Comparison of ENCODE assay signal across 8 mouse cellular contexts in the genomic region with DNA sequence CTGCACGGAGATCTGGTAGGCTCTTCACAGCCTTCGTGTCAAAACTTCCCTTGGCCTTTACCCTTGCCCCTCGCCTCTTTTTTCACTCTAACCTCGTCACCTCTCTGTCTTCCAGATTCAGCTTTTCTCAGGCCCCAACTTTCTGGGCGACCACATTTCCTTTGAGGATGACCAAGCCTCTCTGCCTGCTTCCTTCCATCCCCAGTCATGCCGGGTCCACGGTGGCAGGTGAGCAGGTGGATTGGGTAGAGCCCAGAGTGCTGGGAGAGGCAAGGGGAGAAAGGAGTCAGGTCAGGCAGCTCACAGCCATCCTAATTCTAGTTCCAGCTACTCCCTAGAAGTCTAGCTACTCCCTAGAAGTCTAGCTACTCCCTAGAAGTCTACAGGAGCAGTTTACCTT. TPM values are rescaled to one million over a fixed set of nuclear protein-coding genes. Genes with fewer than 3 reads are reported as not detected.
DNase-seq lines count a peak whose midpoint lies in the region; ATAC-seq lines count a peak whose summit lies in the region.

No protein-coding gene starts in this region.

- H3K4me2 ChIP-seq in neural tube, embryonic 11.5 days (ENCODE audit: low read depth): peak overlapping the region; percentile 83
- H3K4me2 ChIP-seq in limb, embryonic 12.5 days: peak overlapping the region; percentile 86
- peak overlapping the region; percentile 75 for H3K4me2 ChIP-seq in stomach, embryonic 14.5 days (replicated peaks; ENCODE audit: low read depth, low read length)

- no peak for DNase-seq in neural tube, embryonic 11.5 days (ENCODE audit: low spot score)
- DNase-seq in neural tube, embryonic 10.5 days (ENCODE audit: extremely low spot score, low spot score): no peak
- DNase-seq in ovary, postnatal 36 days (ENCODE audit: low spot score): no peak
- no peak for DNase-seq in layer of hippocampus, postnatal 10 days (ENCODE audit: low spot score in 2 of 2)

- 13% methylated on average over 7 of the region's 7 CpGs for WGBS in neural tube, embryonic 11.5 days
- WGBS in limb, embryonic 12.5 days: 12% methylated on average over 7 of the region's 7 CpGs
- 6% methylated on average over 7 of the region's 7 CpGs for WGBS in stomach, embryonic 14.5 days

- peaks cover 14% of the 10 kb centered on the region for H3K4me1 ChIP-seq in erythroblast, embryonic 14.5 days (ENCODE audit: control insufficient read depth)
- no peaks in the 10 kb centered on the region; the same call in 1 of the 2 replicates for H3K4me1 ChIP-seq in neural tube, embryonic 11.5 days (ENCODE audit: control insufficient read depth, insufficient read depth, low read length)
- H3K4me1 ChIP-seq in limb, embryonic 12.5 days (replicated peaks): peaks cover 12% of the 10 kb centered on the region
- H3K4me1 ChIP-seq in stomach, embryonic 14.5 days (ENCODE audit: control insufficient read depth, insufficient read depth, low read length): 0 out of 2 replicates have a peak, but pooled peaks cover 7% of the 10 kb centered on the region

- no peaks in the 10 kb centered on the region for H3K9me3 ChIP-seq in erythroblast, embryonic 14.5 days (ENCODE audit: control insufficient read depth, low read length)
- H3K9me3 ChIP-seq in neural tube, embryonic 11.5 days (ENCODE audit: control insufficient read depth, low read length): no peaks in the 10 kb centered on the region
- no peaks in the 10 kb centered on the region for H3K9me3 ChIP-seq in limb, embryonic 12.5 days
- no peaks in the 10 kb centered on the region for H3K9me3 ChIP-seq in stomach, embryonic 14.5 days (ENCODE audit: control insufficient read depth, low read depth, low read length)

- H3K36me3 ChIP-seq in erythroblast, embryonic 14.5 days (ENCODE audit: control insufficient read depth): no peaks in the 10 kb centered on the region
- H3K36me3 ChIP-seq in neural tube, embryonic 11.5 days (ENCODE audit: control insufficient read depth, insufficient read depth, low read length): no peaks in the 10 kb centered on the region
- no peaks in the 10 kb centered on the region for H3K36me3 ChIP-seq in limb, embryonic 12.5 days
- H3K36me3 ChIP-seq in stomach, embryonic 14.5 days (ENCODE audit: control insufficient read depth, insufficient read depth, low read length): no peaks in the 10 kb centered on the region

- no peak overlapping the region for H3K9ac ChIP-seq in neural tube, embryonic 11.5 days (ENCODE audit: low read length)
- 0 out of 2 replicates have a peak overlapping the region, but pooled peaks have one; percentile 27 for H3K9ac ChIP-seq in limb, embryonic 12.5 days (replicated peaks)
- H3K9ac ChIP-seq in stomach, embryonic 14.5 days (replicated peaks; ENCODE audit: low read depth, low read length): no peak overlapping the region

- peaks cover 21% of the 10 kb centered on the region for H3K27me3 ChIP-seq in erythroblast, embryonic 14.5 days (ENCODE audit: control insufficient read depth)
- 0 out of 2 replicates have a peak, but pooled peaks cover 3% of the 10 kb centered on the region for H3K27me3 ChIP-seq in neural tube, embryonic 11.5 days (ENCODE audit: control insufficient read depth, insufficient read depth, low read length)
- H3K27me3 ChIP-seq in limb, embryonic 12.5 days: peaks cover 27% of the 10 kb centered on the region
- no peaks in the 10 kb centered on the region for H3K27me3 ChIP-seq in stomach, embryonic 14.5 days (ENCODE audit: control insufficient read depth, insufficient read depth, low read length)

- peak overlapping the region; percentile 56 for H3K4me3 ChIP-seq in erythroblast, embryonic 14.5 days (replicated peaks)
- peak overlapping the region; percentile 42; the same call in 1 of the 2 replicates for H3K4me3 ChIP-seq in neural tube, embryonic 11.5 days (ENCODE audit: low read depth, low read length)
- H3K4me3 ChIP-seq in limb, embryonic 12.5 days (replicated peaks): peak overlapping the region; percentile 50
- peak overlapping the region; percentile 33 for H3K4me3 ChIP-seq in stomach, embryonic 14.5 days (ENCODE audit: low read depth, low read length)

- H3K27ac ChIP-seq in neural tube, embryonic 11.5 days (ENCODE audit: low read depth, low read length): no peak overlapping the region
- H3K27ac ChIP-seq in limb, embryonic 12.5 days: no peak overlapping the region
- H3K27ac ChIP-seq in stomach, embryonic 14.5 days (ENCODE audit: low read length): no peak overlapping the region

- ATAC-seq in erythroblast, adult 5-6 weeks (replicated peaks; ENCODE audit: low FRiP score, poor library complexity, severe bottlenecking): no peak
- ATAC-seq in neural tube, embryonic 11.5 days (ENCODE audit: insufficient read depth, low FRiP score, low TSS enrichment): no peak
- no peak for ATAC-seq in limb, embryonic 12.5 days (ENCODE audit: insufficient number of reproducible peaks, insufficient read depth, low FRiP score, low TSS enrichment, low read depth)
- no peak for ATAC-seq in stomach, embryonic 14.5 days (ENCODE audit: insufficient number of reproducible peaks, insufficient read depth, low FRiP score, low read depth)

RNA-seq across cellular contexts. Expression of a gene that starts 12.4 kb away (rescaled TPM):
- polyA plus RNA-seq in erythroblast, embryonic 14.5 days (2012): 0.24 and 0.41 TPM in 2 replicates
- 324 and 347 TPM in 2 replicates for total RNA-seq in erythroblast, adult 5-6 weeks (2015; ENCODE audit: low replicate concordance)
- 146 and 324 TPM in 2 replicates for total RNA-seq in erythroblast, adult 5-6 weeks (2017; ENCODE audit: low replicate concordance)
- 5.7 and 6.4 TPM in 2 replicates for polyA plus RNA-seq in neural tube, embryonic 11.5 days (2014; fragmentation: Nextera tagmentation; extraction: Ambion mirVana)
- polyA plus RNA-seq in limb, embryonic 12.5 days (2016; fragmentation: Nextera tagmentation; extraction: Ambion mirVana): 7.7 and 7.9 TPM in 2 replicates
- polyA plus RNA-seq in stomach, embryonic 14.5 days (2014; fragmentation: Nextera tagmentation; extraction: Ambion mirVana): 16.3 and 16.4 TPM in 2 replicates
- total RNA-seq in layer of hippocampus, postnatal 10 days (2021): 1 to 10 TPM; 1.2 to 2.4 TPM

RNA-seq across cellular contexts. Expression of a gene that starts 19.9 kb away (rescaled TPM):
- 0.08 and 0.21 TPM in 2 replicates for polyA plus RNA-seq in erythroblast, embryonic 14.5 days (2012)
- total RNA-seq in erythroblast, adult 5-6 weeks (2015; ENCODE audit: low replicate concordance): 0.84 TPM in 1 of 2 replicates, not detected in the other
- 2.4 TPM in 1 of 2 replicates, not detected in the other for total RNA-seq in erythroblast, adult 5-6 weeks (2017; ENCODE audit: low replicate concordance)
- polyA plus RNA-seq in neural tube, embryonic 11.5 days (2014; fragmentation: Nextera tagmentation; extraction: Ambion mirVana): 4.7 and 7.1 TPM in 2 replicates
- 9.6 and 10.4 TPM in 2 replicates for polyA plus RNA-seq in limb, embryonic 12.5 days (2016; fragmentation: Nextera tagmentation; extraction: Ambion mirVana)
- 7.0 and 8.3 TPM in 2 replicates for polyA plus RNA-seq in stomach, embryonic 14.5 days (2014; fragmentation: Nextera tagmentation; extraction: Ambion mirVana)
- total RNA-seq in layer of hippocampus, postnatal 10 days (2021): 10 to 100 TPM; 19.5 to 23.2 TPM

RNA-seq across cellular contexts. Expression of a gene that starts 21.8 kb away (rescaled TPM):
- 0.01 TPM in 1 of 2 replicates, not detected in the other for polyA plus RNA-seq in erythroblast, embryonic 14.5 days (2012)
- total RNA-seq in erythroblast, adult 5-6 weeks (2015; ENCODE audit: low replicate concordance): not detected in 2 replicates
- not detected in 2 replicates for total RNA-seq in erythroblast, adult 5-6 weeks (2017; ENCODE audit: low replicate concordance)
- polyA plus RNA-seq in neural tube, embryonic 11.5 days (2014; fragmentation: Nextera tagmentation; extraction: Ambion mirVana): 0.53 and 0.99 TPM in 2 replicates
- polyA plus RNA-seq in limb, embryonic 12.5 days (2016; fragmentation: Nextera tagmentation; extraction: Ambion mirVana): 5.6 and 6.1 TPM in 2 replicates
- 4.8 and 7.3 TPM in 2 replicates for polyA plus RNA-seq in stomach, embryonic 14.5 days (2014; fragmentation: Nextera tagmentation; extraction: Ambion mirVana)
- total RNA-seq in layer of hippocampus, postnatal 10 days (2021): 1 to 10 TPM; 2.1 to 2.7 TPM

RNA-seq across cellular contexts. Expression of a gene that starts 28.8 kb away (rescaled TPM):
- not detected in 2 replicates for polyA plus RNA-seq in erythroblast, embryonic 14.5 days (2012)
- not detected in 2 replicates for total RNA-seq in erythroblast, adult 5-6 weeks (2015; ENCODE audit: low replicate concordance)
- not detected in 2 replicates for total RNA-seq in erythroblast, adult 5-6 weeks (2017; ENCODE audit: low replicate concordance)
- not detected in 2 replicates for polyA plus RNA-seq in neural tube, embryonic 11.5 days (2014; fragmentation: Nextera tagmentation; extraction: Ambion mirVana)
- polyA plus RNA-seq in limb, embryonic 12.5 days (2016; fragmentation: Nextera tagmentation; extraction: Ambion mirVana): not detected in 2 replicates
- not detected in 2 replicates for polyA plus RNA-seq in stomach, embryonic 14.5 days (2014; fragmentation: Nextera tagmentation; extraction: Ambion mirVana)
- total RNA-seq in layer of hippocampus, postnatal 10 days (2021): not detected

RNA-seq across cellular contexts. Expression of a gene that starts 46.1 kb away (rescaled TPM):
- 2.5 and 5.4 TPM in 2 replicates for polyA plus RNA-seq in erythroblast, embryonic 14.5 days (2012)
- total RNA-seq in erythroblast, adult 5-6 weeks (2015; ENCODE audit: low replicate concordance): 231 and 242 TPM in 2 replicates
- total RNA-seq in erythroblast, adult 5-6 weeks (2017; ENCODE audit: low replicate concordance): 56.2 and 119 TPM in 2 replicates
- 295 and 314 TPM in 2 replicates for polyA plus RNA-seq in neural tube, embryonic 11.5 days (2014; fragmentation: Nextera tagmentation; extraction: Ambion mirVana)
- polyA plus RNA-seq in limb, embryonic 12.5 days (2016; fragmentation: Nextera tagmentation; extraction: Ambion mirVana): 318 and 336 TPM in 2 replicates
- polyA plus RNA-seq in stomach, embryonic 14.5 days (2014; fragmentation: Nextera tagmentation; extraction: Ambion mirVana): 403 and 435 TPM in 2 replicates
- 100 to 1,000 TPM; 292 to 301 TPM for total RNA-seq in layer of hippocampus, postnatal 10 days (2021)
